Mouse (Mus musculus) left cerebral cortex, adult 2 months (tissue): Measurements from ENCODE around the gene Lhfpl2. TPM values are rescaled to one million over a fixed set of nuclear protein-coding genes. Genes with fewer than 3 reads are reported as not detected.

ENCODE experiments used
- DNase-seq, 2 experiments: peaks; one replicate each; pipeline ENCODE4 v3.0.0; 2021 to 2022; ENCODE audit warnings: low spot score in 2 of 2, mixed read lengths in 1 of 2; ENCODE audit errors: extremely low spot score in 1 of 2
- H3K27ac ChIP-seq: fragments of 200-600 bp; 2 replicates; pipeline ENCODE4 v1.8.1; 2022
- H3K4me3 ChIP-seq: fragments of 200-600 bp; 2 replicates; pipeline ENCODE4 v1.8.1; 2022
- CTCF ChIP-seq: fragments of 200-600 bp; IDR thresholded peaks from 2 replicates; pipeline ENCODE4 v1.8.1; 2022; ENCODE audit warnings: antibody characterized with exemption, mild to moderate bottlenecking, moderate library complexity
- intact Hi-C: fragments of 180-260 bp; cut with DNase I; formaldehyde crosslinking; loops from one replicate; pipeline ENCODE4 v1.15.1; 2025
- total RNA-seq, 2 experiments: library from RNA; stranded (reverse); gene quantifications; 2 replicates each; pipeline ENCODE4 v1.2.3; 2021

The Lhfpl2 gene
- total RNA-seq, 2 experiments from 2014 or later = 12.5 to 15.9 TPM

GRCm38 (mm10) chr13:94132187-94132995, 74.8 kb downstream of the Lhfpl2 start:
- intact Hi-C loops = no loop called here
- no peak for TF ChIP-seq CTCF
- H3K27ac ChIP-seq = no peak overlapping the region
- H3K4me3 ChIP-seq = no peak overlapping the region
- no peak for DNase-seq

- intact Hi-C loops = no loop called here
- no peak for TF ChIP-seq CTCF
Observed at GRCm38 (mm10) chr13:94134646-94135045, 77.0 kb downstream of the Lhfpl2 start.

GRCm38 (mm10) chr13:94135180-94135579, 77.6 kb downstream of the Lhfpl2 start:
- intact Hi-C loops = no loop called here
- no peak for TF ChIP-seq CTCF
- Histone ChIP-seq H3K27ac (no peak overlapping the region), H3K4me3 (no peak overlapping the region)
- DNase-seq = no peak

More at GRCm38 (mm10) chr13:94134646-94135045, 77.0 kb downstream of the Lhfpl2 start:
- no peak overlapping the region for H3K27ac ChIP-seq
- no peak for DNase-seq
- H3K4me3 ChIP-seq = no peak overlapping the region

- no peak for TF ChIP-seq CTCF
- DNase-seq = no peak
- Histone ChIP-seq H3K27ac (no peak overlapping the region), H3K4me3 (no peak overlapping the region)
- intact Hi-C loops = loop anchor here (5.0 kb wide), 1 partner anchor 78 kb away; no protein-coding TSS in a partner anchor
Observed at GRCm38 (mm10) chr13:94139713-94140445, 82.3 kb downstream of the Lhfpl2 start.

GRCm38 (mm10) chr13:94140446-94140845, 82.8 kb downstream of the Lhfpl2 start:
- no peak for TF ChIP-seq CTCF
- intact Hi-C loops = loop anchor here (5.0 kb wide), 1 partner anchor 78 kb away; no protein-coding TSS in a partner anchor
- DNase-seq = no peak

GRCm38 (mm10) chr13:94143063-94143652, 85.6 kb downstream of the Lhfpl2 start:
- intact Hi-C loops = loop anchor here (5.0 kb wide), 1 partner anchor 81 kb away; no protein-coding TSS in a partner anchor
- H3K4me3 ChIP-seq = no peak overlapping the region
- H3K27ac ChIP-seq = no peak overlapping the region
- TF ChIP-seq CTCF = peak; percentile 33
- DNase-seq = peak in 1 of 2 experiments; percentile 14

More at GRCm38 (mm10) chr13:94140446-94140845, 82.8 kb downstream of the Lhfpl2 start:
- Histone ChIP-seq H3K27ac (no peak overlapping the region), H3K4me3 (no peak overlapping the region)

GRCm38 (mm10) chr13:94144451-94144850, 86.9 kb downstream of the Lhfpl2 start:
- H3K27ac ChIP-seq = no peak overlapping the region
- H3K4me3 ChIP-seq = no peak overlapping the region
- intact Hi-C loops = loop anchor here (5.0 kb wide), 1 partner anchor 82 kb away; no protein-coding TSS in a partner anchor
- DNase-seq = no peak
- no peak for TF ChIP-seq CTCF

GRCm38 (mm10) chr13:94147257-94147656, 89.7 kb downstream of the Lhfpl2 start:
- H3K27ac ChIP-seq = no peak overlapping the region
- intact Hi-C loops = loop anchor here (2.0 to 5.0 kb wide), 2 partner anchors 58 to 320 kb away; no protein-coding TSS in a partner anchor
- H3K4me3 ChIP-seq = no peak overlapping the region
- peak; percentile 18 to 32 for DNase-seq
- peak; percentile 75 for TF ChIP-seq CTCF

GRCm38 (mm10) chr13:94149006-94149405, 91.4 kb downstream of the Lhfpl2 start:
- no peak for DNase-seq
- no peak overlapping the region for H3K27ac ChIP-seq
- intact Hi-C loops = loop anchor here (5.0 kb wide), 1 partner anchor 322 kb away; no protein-coding TSS in a partner anchor
- no peak for TF ChIP-seq CTCF
- H3K4me3 ChIP-seq = no peak overlapping the region

- DNase-seq = no peak
- H3K4me3 ChIP-seq = no peak overlapping the region
- TF ChIP-seq CTCF = no peak
- intact Hi-C loops = loop anchor here (5.0 kb wide), 1 partner anchor 322 kb away; no protein-coding TSS in a partner anchor
- H3K27ac ChIP-seq = no peak overlapping the region
Observed at GRCm38 (mm10) chr13:94149781-94150180, 92.2 kb downstream of the Lhfpl2 start.

GRCm38 (mm10) chr13:94151308-94151707, 93.7 kb downstream of the Lhfpl2 start:
- Histone ChIP-seq H3K4me3 (no peak overlapping the region), H3K27ac (no peak overlapping the region)
- no peak for TF ChIP-seq CTCF
- no peak for DNase-seq
- intact Hi-C loops = no loop called here

GRCm38 (mm10) chr13:94152836-94153235, 95.2 kb downstream of the Lhfpl2 start:
- intact Hi-C loops = no loop called here
- no peak overlapping the region for H3K4me3 ChIP-seq
- TF ChIP-seq CTCF = no peak
- H3K27ac ChIP-seq = no peak overlapping the region
- no peak for DNase-seq
